Mouse (Mus musculus): ENCODE results near the gene E4f1. TPM values are rescaled to one million over a fixed set of nuclear protein-coding genes. Genes with fewer than 3 reads are reported as not detected.
"Not testable (repeated sequence)": the region's sequence is repeated elsewhere in the genome, so short reads cannot be mapped to it uniquely, and the experiment has no call there.

The E4f1 gene
- polyA plus RNA-seq, 1 experiment from 2014 or later: 44.9 TPM

GRCm38 (mm10) chr17:24469336-24469909 lies 690 bp downstream of the E4f1 start:
- H3K4me2 ChIP-seq (replicated peaks): peak overlapping the region; percentile 87
- no peak for ATAC-seq (replicated peaks)
- peak overlapping the region; percentile 82 for H3K4me3 ChIP-seq
- peaks cover 32% of the 10 kb centered on the region for H3K4me1 ChIP-seq
- no peaks in the 10 kb centered on the region for H3K9me3 ChIP-seq
- whole genome bisulfite sequencing: 15% methylated on average over 7 of the region's 7 CpGs
- peak overlapping the region; percentile 73 for H3K9ac ChIP-seq (replicated peaks)
- H3K27me3 ChIP-seq: no peaks in the 10 kb centered on the region
- peak overlapping the region; percentile 90 for H3K27ac ChIP-seq (replicated peaks)
- 0 out of 2 replicates have a peak, but pooled peaks cover 5% of the 10 kb centered on the region for H3K36me3 ChIP-seq

- ATAC-seq (replicated peaks): no peak
- Histone ChIP-seq H3K4me2 (replicated peaks) (no peak overlapping the region), H3K4me1 (peaks cover 31% of the 10 kb centered on the region), H3K36me3 (no peaks in the 10 kb centered on the region), H3K4me3 (no peak overlapping the region), H3K27me3 (no peaks in the 10 kb centered on the region), H3K9ac (replicated peaks) (no peak overlapping the region), H3K27ac (replicated peaks) (no peak overlapping the region), H3K9me3 (no peaks in the 10 kb centered on the region)
- 87% methylated on average over 5 of the region's 5 CpGs for whole genome bisulfite sequencing
Observed at GRCm38 (mm10) chr17:24468636-24469246, 1.4 kb downstream of the E4f1 start.

- no peak overlapping the region for H3K4me2 ChIP-seq (replicated peaks)
- H3K36me3 ChIP-seq: no peaks in the 10 kb centered on the region
- ATAC-seq (replicated peaks): no peak
- 66% methylated on average over 6 of the region's 6 CpGs for WGBS
- H3K27me3 ChIP-seq: no peaks in the 10 kb centered on the region
- no peak overlapping the region for H3K9ac ChIP-seq (replicated peaks)
- H3K4me3 ChIP-seq: no peak overlapping the region
- no peaks in the 10 kb centered on the region for H3K4me1 ChIP-seq
- no peaks in the 10 kb centered on the region for H3K9me3 ChIP-seq
- H3K27ac ChIP-seq (replicated peaks): no peak overlapping the region
Observed at GRCm38 (mm10) chr17:24463374-24464133, 6.6 kb downstream of the E4f1 start.

- Histone ChIP-seq H3K27ac (replicated peaks) (no peak overlapping the region), H3K9me3 (no peaks in the 10 kb centered on the region), H3K27me3 (no peaks in the 10 kb centered on the region), H3K4me3 (no peak overlapping the region), H3K9ac (replicated peaks) (no peak overlapping the region), H3K4me2 (replicated peaks) (no peak overlapping the region), H3K4me1 (no peaks in the 10 kb centered on the region), H3K36me3 (no peaks in the 10 kb centered on the region)
- 84% methylated on average over 1 of the region's 1 CpGs for WGBS
- no peak for ATAC-seq (replicated peaks)
Observed at GRCm38 (mm10) chr17:24462932-24463331, 7.2 kb downstream of the E4f1 start.

GRCm38 (mm10) chr17:24461580-24461979 lies 8.5 kb downstream of the E4f1 start:
- Histone ChIP-seq H3K36me3 (no peaks in the 10 kb centered on the region), H3K27ac (replicated peaks) (no peak overlapping the region), H3K4me1 (no peaks in the 10 kb centered on the region), H3K4me3 (no peak overlapping the region), H3K9ac (replicated peaks) (no peak overlapping the region), H3K27me3 (no peaks in the 10 kb centered on the region), H3K4me2 (replicated peaks) (no peak overlapping the region), H3K9me3 (no peaks in the 10 kb centered on the region)
- ATAC-seq (replicated peaks): no peak
- WGBS: 62% methylated on average over 2 of the region's 2 CpGs

- not testable (repeated sequence) for H3K9ac ChIP-seq (replicated peaks); ATAC-seq (replicated peaks); H3K27me3 ChIP-seq; H3K36me3 ChIP-seq; H3K9me3 ChIP-seq
- Histone ChIP-seq H3K4me2 (replicated peaks) (peak overlapping the region; percentile 74), H3K4me3 (peak overlapping the region; percentile 73), H3K4me1 (peaks cover 24% of the 10 kb centered on the region), H3K27ac (replicated peaks) (peak overlapping the region; percentile 59)
- 49% methylated on average over 10 of the region's 10 CpGs for WGBS
Observed at GRCm38 (mm10) chr17:24455523-24456206, 14.4 kb downstream of the E4f1 start.

- Histone ChIP-seq H3K27ac (replicated peaks) (peak overlapping the region; percentile 85), H3K4me2 (replicated peaks) (peak overlapping the region; percentile 74), H3K9ac (replicated peaks) (peak overlapping the region; percentile 92), H3K4me3 (peak overlapping the region; percentile 73), H3K9me3 (no peaks in the 10 kb centered on the region), H3K36me3 (peaks cover 16% of the 10 kb centered on the region), H3K4me1 (peaks cover 24% of the 10 kb centered on the region), H3K27me3 (no peaks in the 10 kb centered on the region)
- 0% methylated on average over 67 of the region's 67 CpGs for WGBS
- peak; percentile 96 for ATAC-seq (replicated peaks)
Observed at GRCm38 (mm10) chr17:24454756-24455522, 15.2 kb downstream of the E4f1 start.

- no peak for ATAC-seq (replicated peaks)
- Histone ChIP-seq H3K27ac (replicated peaks) (peak overlapping the region; percentile 85), H3K4me1 (peaks cover 24% of the 10 kb centered on the region), H3K4me3 (peak overlapping the region; percentile 73), H3K27me3 (no peaks in the 10 kb centered on the region), H3K9ac (replicated peaks) (peak overlapping the region; percentile 92), H3K4me2 (replicated peaks) (peak overlapping the region; percentile 74), H3K36me3 (peaks cover 22% of the 10 kb centered on the region), H3K9me3 (no peaks in the 10 kb centered on the region)
- WGBS: 9% methylated on average over 14 of the region's 14 CpGs
Observed at GRCm38 (mm10) chr17:24454218-24454755, 15.8 kb downstream of the E4f1 start.

GRCm38 (mm10) chr17:24453372-24453771 lies 16.7 kb downstream of the E4f1 start:
- Histone ChIP-seq H3K4me3 (no peak overlapping the region), H3K27ac (replicated peaks) (no peak overlapping the region), H3K9me3 (no peaks in the 10 kb centered on the region), H3K36me3 (peaks cover 32% of the 10 kb centered on the region), H3K4me2 (replicated peaks) (no peak overlapping the region), H3K4me1 (peaks cover 24% of the 10 kb centered on the region), H3K9ac (replicated peaks) (no peak overlapping the region), H3K27me3 (no peaks in the 10 kb centered on the region)
- no peak for ATAC-seq (replicated peaks)
- WGBS: 91% methylated on average over 2 of the region's 2 CpGs

- ATAC-seq (replicated peaks): no peak
- Histone ChIP-seq H3K9me3 (no peaks in the 10 kb centered on the region), H3K36me3 (peaks cover 52% of the 10 kb centered on the region), H3K4me1 (peaks cover 24% of the 10 kb centered on the region), H3K4me2 (replicated peaks) (no peak overlapping the region), H3K27me3 (no peaks in the 10 kb centered on the region), H3K4me3 (no peak overlapping the region), H3K9ac (replicated peaks) (no peak overlapping the region), H3K27ac (replicated peaks) (no peak overlapping the region)
- 97% methylated on average over 6 of the region's 6 CpGs for WGBS
Observed at GRCm38 (mm10) chr17:24451220-24451619, 18.9 kb downstream of the E4f1 start.

- H3K9ac ChIP-seq (replicated peaks): no peak overlapping the region
- no peak overlapping the region for H3K4me2 ChIP-seq (replicated peaks)
- H3K27ac ChIP-seq (replicated peaks): no peak overlapping the region
- WGBS: 94% methylated on average over 6 of the region's 6 CpGs
- no peaks in the 10 kb centered on the region for H3K9me3 ChIP-seq
- no peaks in the 10 kb centered on the region for H3K27me3 ChIP-seq
- no peak overlapping the region for H3K4me3 ChIP-seq
- ATAC-seq (replicated peaks): no peak
- H3K4me1 ChIP-seq: peaks cover 24% of the 10 kb centered on the region
- H3K36me3 ChIP-seq: peaks cover 70% of the 10 kb centered on the region
Observed at GRCm38 (mm10) chr17:24449507-24449906, 20.6 kb downstream of the E4f1 start.

Measured in forebrain, embryonic 15.5 days (tissue).